Mouse (Mus musculus): ENCODE measurements at regions not wholly inside any gene's neighbourhood (a gene's known extent, or its start where the extent isn't known, plus 50 kb on each side); places are given as distances from the start of the nearest gene placed in this dataset.

DNA sequence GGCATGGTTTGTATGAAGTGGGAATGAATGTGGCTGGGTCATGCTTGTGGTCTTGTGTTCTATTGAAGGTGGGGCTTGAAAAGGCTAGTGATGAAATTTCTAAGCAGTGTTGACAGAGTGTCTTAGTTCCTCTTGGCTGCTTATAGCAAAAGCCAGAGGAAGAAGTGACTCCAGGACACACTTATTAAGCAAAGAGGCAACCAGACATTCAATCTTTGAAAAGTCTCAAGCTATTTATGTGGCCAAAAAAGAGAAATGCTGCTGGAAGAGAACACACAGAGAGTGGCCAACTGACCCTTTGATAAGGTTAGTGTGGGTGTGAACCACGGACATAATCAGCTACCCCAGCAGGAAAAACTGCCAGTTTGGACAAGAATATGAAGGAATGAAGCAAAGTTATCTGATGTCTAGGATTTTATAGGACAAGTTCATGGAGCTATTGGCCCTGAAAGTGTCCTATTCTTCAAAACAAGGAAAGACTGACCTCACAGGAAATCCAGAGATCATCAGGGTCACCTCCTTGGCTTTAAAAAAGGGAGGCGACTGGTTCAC is 104.4 kb upstream of the Nxt1 start:
- ATAC-seq (replicated peaks; ENCODE audit: low FRiP score) (no peak), DNase-seq (ENCODE audit: low spot score) (no peak)
- 66% methylated on average over 2 of the region's 2 CpGs for WGBS
- Histone ChIP-seq H3K9me3 (ENCODE audit: control insufficient read depth, low read length) (no peaks in the 10 kb centered on the region), H3K4me1 (replicated peaks; ENCODE audit: control insufficient read depth, insufficient read depth, low read length) (no peaks in the 10 kb centered on the region), H3K27me3 (ENCODE audit: control insufficient read depth, insufficient read depth, low read length) (no peaks in the 10 kb centered on the region), H3K27ac (ENCODE audit: low read depth, low read length) (no peak overlapping the region), H3K4me2 (ENCODE audit: low read depth, low read length, severe bottlenecking) (no peak overlapping the region), H3K9ac (ENCODE audit: low read length) (no peak overlapping the region), H3K4me3 (ENCODE audit: low read depth, low read length) (no peak overlapping the region), H3K36me3 (ENCODE audit: control insufficient read depth, insufficient read depth, low read length) (no peaks in the 10 kb centered on the region)

GRCm38 (mm10) chr2:148563390-148563789 is 109.0 kb upstream of the Nxt1 start:
- H3K36me3 ChIP-seq (ENCODE audit: control insufficient read depth, insufficient read depth, low read length): no peaks in the 10 kb centered on the region
- H3K27me3 ChIP-seq (ENCODE audit: control insufficient read depth, insufficient read depth, low read length): no peaks in the 10 kb centered on the region
- no peak for DNase-seq (ENCODE audit: low spot score)
- H3K4me1 ChIP-seq (replicated peaks; ENCODE audit: control insufficient read depth, insufficient read depth, low read length): no peaks in the 10 kb centered on the region
- no peak overlapping the region for H3K27ac ChIP-seq (ENCODE audit: low read depth, low read length)
- H3K9me3 ChIP-seq (ENCODE audit: control insufficient read depth, low read length): no peaks in the 10 kb centered on the region
- 85% methylated on average over 3 of the region's 3 CpGs for WGBS
- H3K4me3 ChIP-seq (ENCODE audit: low read depth, low read length): no peak overlapping the region
- no peak overlapping the region for H3K9ac ChIP-seq (ENCODE audit: low read length)
- H3K4me2 ChIP-seq (ENCODE audit: low read depth, low read length, severe bottlenecking): no peak overlapping the region
- ATAC-seq (replicated peaks; ENCODE audit: low FRiP score): no peak

DNA sequence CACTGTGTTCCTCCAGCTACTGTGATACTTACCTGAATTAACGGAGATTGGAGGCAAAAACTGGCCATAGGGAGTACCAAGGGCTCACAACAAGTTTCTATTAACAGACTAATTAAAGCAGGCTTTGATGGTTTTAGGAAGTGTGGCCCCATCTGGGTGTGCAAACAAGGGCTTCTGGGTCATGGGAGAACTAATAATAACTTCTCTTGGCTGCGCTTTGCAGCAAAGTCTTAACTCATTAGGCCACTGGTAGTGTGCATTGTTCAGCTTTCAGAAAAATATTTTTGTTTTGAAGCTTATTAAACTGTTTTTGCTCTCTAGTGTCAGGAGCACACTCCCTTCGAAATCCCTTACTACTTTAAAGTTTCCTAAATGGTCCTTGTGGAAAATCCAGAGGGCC is 110.4 kb upstream of the Nxt1 start:
- WGBS: 66% methylated on average over 3 of the region's 3 CpGs
- Histone ChIP-seq H3K9ac (ENCODE audit: low read length) (no peak overlapping the region), H3K4me2 (ENCODE audit: low read depth, low read length, severe bottlenecking) (no peak overlapping the region), H3K9me3 (ENCODE audit: control insufficient read depth, low read length) (no peaks in the 10 kb centered on the region), H3K36me3 (ENCODE audit: control insufficient read depth, insufficient read depth, low read length) (no peaks in the 10 kb centered on the region), H3K27me3 (ENCODE audit: control insufficient read depth, insufficient read depth, low read length) (no peaks in the 10 kb centered on the region), H3K4me1 (replicated peaks; ENCODE audit: control insufficient read depth, insufficient read depth, low read length) (no peaks in the 10 kb centered on the region), H3K27ac (ENCODE audit: low read depth, low read length) (no peak overlapping the region), H3K4me3 (ENCODE audit: low read depth, low read length) (no peak overlapping the region)
- ATAC-seq (replicated peaks; ENCODE audit: low FRiP score) (no peak), DNase-seq (ENCODE audit: low spot score) (no peak)

GRCm38 (mm10) chr2:148560013-148560773 is 112.2 kb upstream of the Nxt1 start:
- Histone ChIP-seq H3K9ac (ENCODE audit: low read length) (no peak overlapping the region), H3K36me3 (ENCODE audit: control insufficient read depth, insufficient read depth, low read length) (no peaks in the 10 kb centered on the region), H3K27ac (ENCODE audit: low read depth, low read length) (no peak overlapping the region), H3K4me2 (ENCODE audit: low read depth, low read length, severe bottlenecking) (no peak overlapping the region), H3K4me3 (ENCODE audit: low read depth, low read length) (no peak overlapping the region), H3K27me3 (ENCODE audit: control insufficient read depth, insufficient read depth, low read length) (no peaks in the 10 kb centered on the region), H3K9me3 (ENCODE audit: control insufficient read depth, low read length) (no peaks in the 10 kb centered on the region), H3K4me1 (replicated peaks; ENCODE audit: control insufficient read depth, insufficient read depth, low read length) (no peaks in the 10 kb centered on the region)
- ATAC-seq (replicated peaks; ENCODE audit: low FRiP score): no peak
- no peak for DNase-seq (ENCODE audit: low spot score)
- 81% methylated on average over 4 of the region's 4 CpGs for WGBS

GRCm38 (mm10) chr2:148559376-148559775 is 113.0 kb upstream of the Nxt1 start:
- ATAC-seq (replicated peaks; ENCODE audit: low FRiP score) (no peak), DNase-seq (ENCODE audit: low spot score) (no peak)
- Histone ChIP-seq H3K27me3 (ENCODE audit: control insufficient read depth, insufficient read depth, low read length) (no peaks in the 10 kb centered on the region), H3K4me3 (ENCODE audit: low read depth, low read length) (no peak overlapping the region), H3K4me2 (ENCODE audit: low read depth, low read length, severe bottlenecking) (no peak overlapping the region), H3K9ac (ENCODE audit: low read length) (no peak overlapping the region), H3K9me3 (ENCODE audit: control insufficient read depth, low read length) (no peaks in the 10 kb centered on the region), H3K36me3 (ENCODE audit: control insufficient read depth, insufficient read depth, low read length) (no peaks in the 10 kb centered on the region), H3K27ac (ENCODE audit: low read depth, low read length) (no peak overlapping the region), H3K4me1 (replicated peaks; ENCODE audit: control insufficient read depth, insufficient read depth, low read length) (no peaks in the 10 kb centered on the region)
- WGBS: 86% methylated on average over 4 of the region's 4 CpGs

DNA sequence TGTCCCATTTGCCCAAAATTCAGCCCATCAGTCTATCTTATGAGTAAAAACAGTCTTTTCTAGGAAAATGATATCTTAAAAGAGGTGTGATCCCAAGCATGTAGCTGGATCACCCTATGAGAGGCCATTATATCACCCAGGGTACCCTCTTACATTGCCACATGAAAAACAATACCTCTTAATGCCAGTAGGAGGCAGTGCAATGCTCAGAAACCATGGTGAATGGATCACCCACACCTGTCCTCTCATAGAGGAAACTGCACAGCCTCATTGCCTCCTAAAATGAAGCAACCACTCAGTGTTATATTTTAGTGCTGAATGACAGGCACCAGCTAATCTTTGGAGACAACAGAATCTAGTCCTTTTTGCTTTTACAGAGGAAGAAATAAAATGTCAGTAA is 114.0 kb upstream of the Nxt1 start:
- Histone ChIP-seq H3K4me2 (ENCODE audit: low read depth, low read length, severe bottlenecking) (no peak overlapping the region), H3K9me3 (ENCODE audit: control insufficient read depth, low read length) (no peaks in the 10 kb centered on the region), H3K4me1 (replicated peaks; ENCODE audit: control insufficient read depth, insufficient read depth, low read length) (no peaks in the 10 kb centered on the region), H3K27ac (ENCODE audit: low read depth, low read length) (no peak overlapping the region), H3K4me3 (ENCODE audit: low read depth, low read length) (no peak overlapping the region), H3K9ac (ENCODE audit: low read length) (no peak overlapping the region), H3K27me3 (ENCODE audit: control insufficient read depth, insufficient read depth, low read length) (no peaks in the 10 kb centered on the region), H3K36me3 (ENCODE audit: control insufficient read depth, insufficient read depth, low read length) (no peaks in the 10 kb centered on the region)
- DNase-seq (ENCODE audit: low spot score) (no peak), ATAC-seq (replicated peaks; ENCODE audit: low FRiP score) (no peak)

DNA sequence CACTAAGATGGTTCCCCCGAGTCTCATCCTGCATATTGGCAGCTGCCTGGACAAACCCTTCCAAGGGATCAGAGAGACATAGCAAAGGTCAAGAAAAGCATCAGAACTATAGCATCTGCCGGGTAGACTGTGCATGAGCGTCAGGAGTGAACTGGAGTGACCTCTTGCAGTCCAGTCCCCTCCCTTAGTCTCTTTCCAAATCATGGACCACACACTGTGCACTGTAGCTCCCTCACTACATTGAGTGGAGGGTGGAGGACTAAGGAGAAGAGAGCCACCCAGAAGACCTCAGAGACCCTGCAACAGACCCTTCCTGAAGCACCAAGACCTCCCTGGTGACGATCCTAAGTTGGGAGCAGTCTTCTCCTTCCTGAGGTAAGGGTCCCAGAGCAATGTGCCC is 107.8 kb upstream of the Cd93 start:
- DNase-seq (ENCODE audit: low spot score) (no peak), ATAC-seq (replicated peaks; ENCODE audit: low FRiP score) (no peak)
- Histone ChIP-seq H3K9ac (ENCODE audit: low read length) (no peak overlapping the region), H3K4me2 (ENCODE audit: low read depth, low read length, severe bottlenecking) (no peak overlapping the region), H3K27ac (ENCODE audit: low read depth, low read length) (no peak overlapping the region), H3K9me3 (ENCODE audit: control insufficient read depth, low read length) (no peaks in the 10 kb centered on the region), H3K4me3 (ENCODE audit: low read depth, low read length) (no peak overlapping the region), H3K27me3 (ENCODE audit: control insufficient read depth, insufficient read depth, low read length) (no peaks in the 10 kb centered on the region), H3K36me3 (ENCODE audit: control insufficient read depth, insufficient read depth, low read length) (no peaks in the 10 kb centered on the region), H3K4me1 (replicated peaks; ENCODE audit: control insufficient read depth, insufficient read depth, low read length) (no peaks in the 10 kb centered on the region)
- WGBS: 90% methylated on average over 4 of the region's 4 CpGs

- Histone ChIP-seq H3K27me3 (ENCODE audit: control insufficient read depth, insufficient read depth, low read length) (no peaks in the 10 kb centered on the region), H3K4me2 (ENCODE audit: low read depth, low read length, severe bottlenecking) (no peak overlapping the region), H3K4me3 (ENCODE audit: low read depth, low read length) (no peak overlapping the region), H3K9me3 (ENCODE audit: control insufficient read depth, low read length) (no peaks in the 10 kb centered on the region), H3K4me1 (replicated peaks; ENCODE audit: control insufficient read depth, insufficient read depth, low read length) (no peaks in the 10 kb centered on the region), H3K27ac (ENCODE audit: low read depth, low read length) (no peak overlapping the region), H3K9ac (ENCODE audit: low read length) (no peak overlapping the region), H3K36me3 (ENCODE audit: control insufficient read depth, insufficient read depth, low read length) (no peaks in the 10 kb centered on the region)
- ATAC-seq (replicated peaks; ENCODE audit: low FRiP score) (no peak), DNase-seq (ENCODE audit: low spot score) (no peak)
- WGBS: 94% methylated on average over 1 of the region's 1 CpGs
Measured at GRCm38 (mm10) chr2:148549618-148550017, 106.3 kb upstream of the Cd93 start.

GRCm38 (mm10) chr2:148542340-148542739 is 99.0 kb upstream of the Cd93 start:
- DNase-seq (ENCODE audit: low spot score) (no peak), ATAC-seq (replicated peaks; ENCODE audit: low FRiP score) (no peak)
- no peaks in the 10 kb centered on the region for H3K27me3 ChIP-seq (ENCODE audit: control insufficient read depth, insufficient read depth, low read length)
- no peak overlapping the region for H3K27ac ChIP-seq (ENCODE audit: low read depth, low read length)
- no peaks in the 10 kb centered on the region for H3K4me1 ChIP-seq (replicated peaks; ENCODE audit: control insufficient read depth, insufficient read depth, low read length)
- no peak overlapping the region for H3K4me3 ChIP-seq (ENCODE audit: low read depth, low read length)
- H3K36me3 ChIP-seq (ENCODE audit: control insufficient read depth, insufficient read depth, low read length): no peaks in the 10 kb centered on the region
- no peaks in the 10 kb centered on the region for H3K9me3 ChIP-seq (ENCODE audit: control insufficient read depth, low read length)
- no peak overlapping the region for H3K9ac ChIP-seq (ENCODE audit: low read length)
- H3K4me2 ChIP-seq (ENCODE audit: low read depth, low read length, severe bottlenecking): no peak overlapping the region

Data from forebrain, embryonic 11.5 days (tissue).